Mouse (Mus musculus) urinary bladder, postnatal 10 days (tissue): Measurements from ENCODE around the gene Kcnrg.
A peak's percentile ranks its signal among the peaks of the same experiment; 100 is the strongest.
"Not testable (repeated sequence)": the region's sequence is repeated elsewhere in the genome, so short reads cannot be mapped to it uniquely, and the experiment has no call there.

Experiments used
- DNase-seq: peaks from one replicate; pipeline ENCODE4 v3.0.0; 2022; ENCODE audit warnings: low spot score

Kcnrg gene

GRCm38 (mm10) chr14:61607157-61607556, at the start of gene Kcnrg:
TSS of gene Kcnrg (plus strand) at chr14:61607457.
- no peak for DNase-seq

- DNase-seq, result no peak
Observed at GRCm38 (mm10) chr14:61558901-61559300, 48.4 kb upstream of the Kcnrg start.

GRCm38 (mm10) chr14:61559856-61560255, 47.4 kb upstream of the Kcnrg start:
- DNase-seq, result no peak

- not testable (repeated sequence) for DNase-seq
Observed at GRCm38 (mm10) chr14:61566211-61566610, 41.0 kb upstream of the Kcnrg start.

- no peak for DNase-seq
Observed at GRCm38 (mm10) chr14:61569344-61569743, 37.9 kb upstream of the Kcnrg start.

- peak; percentile 54 for DNase-seq
Observed at GRCm38 (mm10) chr14:61571366-61571765, 35.9 kb upstream of the Kcnrg start.

- DNase-seq, result no peak
Observed at GRCm38 (mm10) chr14:61572131-61572530, 35.1 kb upstream of the Kcnrg start.

GRCm38 (mm10) chr14:61575066-61575465, 32.2 kb upstream of the Kcnrg start:
- DNase-seq, result no peak

GRCm38 (mm10) chr14:61575941-61576340, 31.3 kb upstream of the Kcnrg start:
- no peak for DNase-seq

- no peak for DNase-seq
Observed at GRCm38 (mm10) chr14:61589288-61590065, 17.8 kb upstream of the Kcnrg start.

- DNase-seq, result no peak
Observed at GRCm38 (mm10) chr14:61596719-61597426, 10.4 kb upstream of the Kcnrg start.

GRCm38 (mm10) chr14:61597968-61598367, 9.3 kb upstream of the Kcnrg start, which contains the start of gene Trim13:
TSS of gene Trim13 (plus strand) at chr14:61598247.
- DNase-seq, result no peak

GRCm38 (mm10) chr14:61599057-61599806, 8.0 kb upstream of the Kcnrg start:
- DNase-seq, result peak; percentile 70

- DNase-seq, result no peak
Observed at GRCm38 (mm10) chr14:61601348-61601747, 5.9 kb upstream of the Kcnrg start.

- DNase-seq, result no peak
Observed at GRCm38 (mm10) chr14:61603069-61603755, 4.0 kb upstream of the Kcnrg start.

GRCm38 (mm10) chr14:61604081-61604480, 3.2 kb upstream of the Kcnrg start:
- DNase-seq, result no peak

GRCm38 (mm10) chr14:61606088-61606487, 1.2 kb upstream of the Kcnrg start:
- DNase-seq, result not testable (repeated sequence)

- DNase-seq, result no peak
Observed at GRCm38 (mm10) chr14:61611766-61612165, 4.5 kb downstream of the Kcnrg start.

GRCm38 (mm10) chr14:61613319-61613718, 6.1 kb downstream of the Kcnrg start:
- no peak for DNase-seq

GRCm38 (mm10) chr14:61620371-61620770, 13.1 kb downstream of the Kcnrg start:
- DNase-seq, result no peak

GRCm38 (mm10) chr14:61635969-61636368, 28.7 kb downstream of the Kcnrg start:
- DNase-seq, result no peak

- no peak for DNase-seq
Observed at GRCm38 (mm10) chr14:61642668-61643067, 35.4 kb downstream of the Kcnrg start.
